Mouse (Mus musculus) layer of hippocampus, adult 9-10 months (tissue): Measurements from ENCODE around the gene Nek7.

Source experiments
- DNase-seq: peaks from one replicate; pipeline ENCODE4 v3.0.0; 2022; ENCODE audit warnings: low spot score

The Nek7 gene

DNA sequence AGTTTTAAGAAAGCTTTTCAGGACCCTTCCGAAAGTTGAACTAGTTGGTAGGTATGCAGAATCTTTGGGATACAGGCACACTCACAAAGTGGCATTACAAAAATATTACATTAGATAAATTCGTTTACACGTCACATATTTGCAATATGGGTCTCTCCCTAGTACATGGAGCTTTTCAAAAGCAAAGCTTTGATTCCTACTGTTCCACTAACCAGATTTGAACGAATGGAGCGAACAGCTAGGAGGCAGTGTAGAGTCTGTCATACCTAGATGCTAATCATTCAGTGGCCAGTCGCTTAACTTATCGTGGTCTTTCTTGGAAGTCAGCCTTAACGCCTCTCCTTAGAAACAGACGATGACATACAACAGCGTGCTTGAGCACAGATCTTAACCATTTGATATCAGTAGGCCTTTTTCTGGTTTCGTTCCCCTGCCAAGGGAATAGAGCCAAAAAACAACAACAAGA lies at the start of gene Nek7:
Gene Nek7, minus strand, starts transcription at position 146 of the 466 bp plus-strand sequence.
- DNase-seq = peak; percentile 42

DNA sequence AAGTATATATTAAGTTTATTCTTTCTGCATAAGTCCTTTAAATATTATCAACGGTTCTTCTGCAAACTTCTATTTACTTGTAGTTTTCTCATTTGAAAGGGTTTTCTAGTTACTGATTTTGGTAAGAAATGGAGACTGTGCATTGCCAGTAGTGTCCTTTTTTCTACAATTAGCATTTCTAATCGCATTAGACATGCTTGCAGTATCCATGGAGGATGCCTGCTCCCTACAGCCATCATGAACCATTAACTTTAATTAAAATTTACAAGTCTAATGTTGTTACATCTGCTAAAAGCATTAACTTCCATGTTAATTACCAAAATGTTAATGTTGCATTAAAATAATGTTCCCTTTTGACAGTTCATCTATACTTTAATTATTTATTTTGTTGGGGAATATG lies 42.4 kb upstream of the Nek7 start:
- DNase-seq = no peak

DNA sequence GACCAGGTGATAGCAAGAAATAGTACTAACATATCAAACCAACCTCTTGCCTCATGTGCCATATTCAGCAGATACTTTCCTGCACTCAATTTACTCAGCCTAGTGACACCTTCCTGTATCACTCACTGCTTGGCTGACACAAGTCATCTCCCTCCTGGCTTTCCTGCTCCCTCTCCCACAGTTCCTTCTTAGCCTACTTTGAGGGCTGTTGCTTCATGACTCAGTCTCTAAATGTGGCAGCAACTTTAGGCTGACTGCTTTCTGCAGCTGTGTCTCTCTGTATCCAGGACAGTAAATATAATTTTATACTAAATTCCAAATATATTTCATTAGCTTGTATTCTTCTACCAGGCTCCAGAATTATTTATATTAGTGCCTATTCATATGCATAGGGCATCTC lies 34.3 kb upstream of the Nek7 start:
- no peak for DNase-seq

DNA sequence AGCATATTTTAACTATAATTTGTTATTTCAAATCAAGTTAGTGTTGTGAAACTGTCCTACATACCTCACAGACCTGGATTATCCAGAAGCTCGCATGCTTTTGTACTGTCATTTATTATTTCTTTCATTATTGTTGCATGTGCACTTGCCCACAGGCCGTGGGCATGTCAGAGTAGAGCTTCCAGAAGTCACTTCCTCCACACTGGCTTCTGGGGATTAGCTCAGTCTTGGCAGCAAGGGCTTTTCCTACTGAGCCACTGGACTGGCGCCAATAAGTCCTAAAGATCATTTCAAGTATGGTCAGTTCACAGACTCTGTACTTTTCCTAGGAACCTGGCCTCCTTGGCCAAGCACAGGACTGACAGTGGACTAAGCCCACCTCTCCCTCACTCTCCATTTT lies 25.1 kb upstream of the Nek7 start:
- DNase-seq = no peak

DNA sequence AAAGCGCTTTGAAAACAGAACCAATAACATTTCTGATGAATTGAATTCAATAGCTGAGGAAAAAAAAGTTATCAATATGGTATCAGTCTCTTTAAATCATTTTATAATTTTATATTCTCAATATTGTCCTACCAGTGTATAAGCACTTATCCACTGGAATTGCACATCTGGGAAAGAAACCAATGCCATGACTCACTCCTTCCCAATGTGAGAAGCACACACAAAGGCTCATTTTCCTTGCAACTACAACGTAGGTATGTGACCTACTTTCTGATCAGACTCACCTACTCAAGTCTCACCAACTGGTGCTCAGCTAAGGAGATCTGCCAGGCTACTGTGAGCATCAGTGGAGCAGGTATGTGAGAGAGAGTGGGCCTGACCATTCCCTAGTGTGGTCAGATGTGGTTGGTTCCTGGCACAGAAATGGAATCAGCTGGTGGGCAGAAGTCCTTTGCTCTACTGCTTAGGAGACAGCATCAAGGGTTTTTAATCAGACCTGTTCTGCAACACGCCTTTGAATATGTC lies 23.4 kb upstream of the Nek7 start:
- DNase-seq = no peak

DNA sequence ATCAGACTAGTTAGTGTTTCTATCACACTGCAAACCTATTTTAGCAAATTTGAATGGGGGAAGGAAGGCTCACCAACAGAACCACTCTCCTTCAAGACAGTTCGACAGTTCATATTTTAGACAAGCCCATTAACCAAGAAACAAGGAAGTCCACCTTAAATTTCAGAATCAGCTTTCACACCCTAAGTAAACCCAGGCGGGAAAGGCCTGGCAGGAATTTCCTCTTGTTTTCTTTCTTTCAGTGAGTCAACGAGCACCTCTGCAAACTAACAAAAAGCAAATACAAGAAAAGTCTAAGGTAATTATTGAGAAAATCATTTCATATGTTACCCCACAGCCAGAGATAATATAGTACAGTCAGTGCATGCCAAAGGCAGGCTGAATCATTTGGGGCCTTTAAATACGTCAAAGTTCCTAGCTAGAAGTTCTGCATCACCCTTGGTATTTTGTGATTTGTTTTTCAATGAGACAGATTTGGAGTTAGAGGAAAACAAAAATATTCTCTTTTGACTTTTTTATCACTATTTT lies 21.1 kb upstream of the Nek7 start:
- no peak for DNase-seq

DNA sequence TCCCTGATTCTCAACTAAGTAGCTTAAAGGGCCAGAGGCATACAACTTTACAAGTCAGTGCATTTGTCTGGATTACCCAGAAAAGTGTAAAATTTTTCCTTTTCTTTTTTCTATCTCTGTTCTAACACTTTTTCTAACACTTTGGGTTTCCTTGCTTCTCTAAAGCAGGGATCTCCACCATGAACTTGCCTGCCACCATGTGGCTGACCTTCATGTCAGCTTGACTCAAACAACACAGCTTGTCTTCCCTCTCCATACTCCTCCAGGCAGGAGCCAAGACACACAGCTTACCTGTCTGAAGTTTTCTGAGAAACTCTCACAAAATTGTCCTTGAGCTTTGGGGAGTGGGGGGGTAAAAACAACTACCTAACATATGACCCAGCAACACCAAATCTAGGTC lies 17.9 kb upstream of the Nek7 start:
- DNase-seq = no peak

DNA sequence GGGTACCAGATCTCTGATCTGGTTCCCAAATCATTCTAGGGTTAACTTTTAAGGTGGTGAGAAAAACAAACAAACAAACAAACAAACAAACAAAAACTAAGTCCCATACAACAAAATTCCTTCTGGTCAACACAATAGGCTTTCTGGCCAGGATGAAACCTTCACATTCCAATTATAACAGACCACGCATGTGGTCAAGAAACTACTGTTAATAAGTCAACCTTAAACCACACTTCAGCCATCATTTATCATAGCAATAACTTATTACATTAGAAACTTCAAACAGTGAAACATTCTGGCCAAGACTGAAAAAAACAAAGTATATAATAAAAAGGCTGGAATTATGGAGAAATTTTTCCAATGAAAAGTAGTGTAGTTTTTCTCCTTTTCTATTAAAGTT lies 14.6 kb upstream of the Nek7 start:
- no peak for DNase-seq

DNA sequence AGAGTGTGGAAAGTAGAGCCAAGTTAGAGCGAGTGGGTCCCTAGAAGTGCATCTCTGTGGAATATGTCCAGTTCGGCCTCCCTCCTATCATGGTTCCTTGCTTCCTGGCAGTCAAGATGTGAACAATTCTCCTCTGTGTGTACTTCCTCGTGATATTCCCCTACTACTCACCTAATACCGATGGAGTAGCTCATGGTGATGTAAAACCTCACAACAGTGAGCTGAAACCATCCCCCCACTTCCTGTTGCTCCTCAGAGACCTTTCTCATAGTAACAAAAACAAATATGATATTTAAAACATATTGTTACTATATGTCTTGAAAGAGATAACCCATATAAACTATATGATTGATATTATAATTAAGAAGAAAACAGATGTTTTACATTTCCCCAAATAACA lies 9.0 kb upstream of the Nek7 start:
- DNase-seq = no peak

DNA sequence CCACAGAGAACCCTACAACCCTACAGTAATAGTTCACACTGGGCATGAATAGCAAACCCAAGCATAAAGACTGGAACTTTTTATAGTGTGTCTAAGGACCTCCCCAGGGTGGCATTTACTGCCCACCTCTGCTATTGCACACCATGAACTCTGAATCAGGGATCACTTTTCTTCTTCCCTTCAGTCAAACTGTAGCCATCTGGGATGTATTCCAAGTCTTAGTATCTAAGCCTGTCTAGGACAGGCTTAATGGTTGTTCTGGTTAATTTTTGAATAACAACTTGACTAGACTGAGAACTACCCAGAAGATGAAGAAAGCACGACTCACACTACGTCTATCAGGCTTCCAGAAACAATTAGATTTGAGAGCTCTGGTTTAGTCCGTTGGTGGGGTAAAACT lies 8.5 kb upstream of the Nek7 start:
- DNase-seq = no peak

DNA sequence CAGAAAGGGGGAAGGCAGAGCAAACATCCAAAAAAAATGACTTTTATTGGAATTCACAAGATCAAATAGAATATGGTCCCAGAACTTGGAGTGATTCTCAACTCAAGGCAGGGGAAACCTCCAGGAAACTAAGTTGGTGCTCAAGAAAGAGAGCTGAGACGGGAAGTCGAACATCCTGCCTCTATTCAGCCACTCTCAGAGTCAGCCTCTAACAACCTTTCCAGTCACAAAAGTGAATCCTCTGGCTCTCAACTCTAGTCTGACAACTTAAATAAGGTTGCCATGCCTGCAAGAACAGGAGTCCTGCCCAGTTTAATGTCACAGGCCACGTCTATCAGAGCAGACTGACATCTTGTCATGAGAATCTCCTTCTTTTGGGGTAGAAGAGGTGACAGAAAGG lies 7.9 kb upstream of the Nek7 start:
- no peak for DNase-seq

DNA sequence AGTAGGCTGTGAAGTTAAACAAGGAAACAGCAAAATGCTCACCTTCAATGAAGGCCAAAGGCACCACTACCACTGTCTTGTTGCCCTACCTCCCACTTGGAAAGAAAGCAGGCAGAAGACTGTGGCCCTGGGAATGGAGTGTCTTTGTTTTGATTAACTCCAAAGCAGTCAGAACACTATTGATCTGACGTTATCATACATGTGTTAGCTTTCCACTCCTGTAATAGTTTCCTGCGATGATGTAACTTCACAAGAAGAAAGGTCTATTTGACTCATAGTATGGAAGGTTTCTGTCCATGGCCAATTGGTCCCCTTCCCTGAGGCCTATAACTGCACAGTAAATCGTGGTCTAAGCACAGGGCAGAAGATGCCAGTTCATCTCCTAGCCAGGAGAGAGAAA lies 6.3 kb upstream of the Nek7 start:
- no peak for DNase-seq

DNA sequence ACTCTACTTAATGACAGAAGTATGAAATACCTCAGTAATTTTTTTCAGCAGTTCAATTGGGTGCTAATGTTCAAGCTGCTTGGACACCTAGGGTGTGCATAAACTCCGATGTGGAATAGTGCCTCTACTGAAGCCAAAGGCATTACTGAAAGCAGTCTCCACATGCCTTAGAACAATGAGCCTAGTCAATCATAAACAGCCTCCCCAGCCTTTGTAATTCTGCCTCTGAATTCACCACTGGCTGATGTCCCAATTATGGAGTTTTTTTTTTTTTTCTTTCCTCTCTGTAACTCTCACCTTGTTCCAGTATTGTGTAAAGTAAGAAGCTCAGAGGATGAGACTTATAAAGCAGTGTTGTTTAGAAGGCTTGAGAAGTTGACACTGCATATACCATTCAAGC lies 3.9 kb upstream of the Nek7 start:
- no peak for DNase-seq

DNA sequence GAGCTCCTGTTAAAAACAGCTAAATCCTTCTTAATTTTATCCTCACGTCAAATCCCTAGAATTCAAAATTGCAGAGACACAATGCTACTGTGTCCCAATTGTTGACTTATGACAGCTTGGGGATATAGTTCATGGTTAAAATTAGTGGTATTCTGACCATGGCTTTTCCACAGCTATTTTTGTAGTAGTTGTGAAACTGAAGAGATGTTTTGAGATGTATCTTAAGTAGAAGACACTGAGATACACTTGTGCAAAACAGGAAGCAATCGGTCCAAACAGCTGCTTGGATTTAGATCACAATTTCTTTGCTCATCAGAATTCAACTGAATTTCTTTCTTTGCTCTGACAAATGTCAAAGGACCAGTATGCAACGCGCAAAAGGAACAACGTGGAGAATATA lies 2.9 kb upstream of the Nek7 start:
- DNase-seq = no peak

DNA sequence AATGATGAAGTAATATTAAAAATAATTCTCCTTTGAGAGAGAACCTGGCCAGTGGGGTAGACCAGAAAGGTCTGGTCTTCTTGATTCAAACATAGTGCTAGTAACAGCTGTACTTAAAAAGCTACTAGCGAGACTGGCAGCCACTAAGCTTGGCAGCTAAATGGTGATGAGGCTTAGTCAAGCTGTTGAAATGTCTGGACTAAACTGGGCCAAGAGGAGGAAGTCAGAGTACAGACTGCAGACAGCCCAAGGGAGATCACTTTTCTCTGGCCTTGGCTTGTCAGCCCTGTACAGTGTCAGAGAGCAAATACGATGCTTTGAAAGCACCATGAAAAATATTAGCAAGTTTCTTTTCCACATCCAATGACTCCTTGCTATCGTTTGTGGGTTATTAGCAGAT lies 2.5 kb upstream of the Nek7 start:
- DNase-seq = no peak

DNA sequence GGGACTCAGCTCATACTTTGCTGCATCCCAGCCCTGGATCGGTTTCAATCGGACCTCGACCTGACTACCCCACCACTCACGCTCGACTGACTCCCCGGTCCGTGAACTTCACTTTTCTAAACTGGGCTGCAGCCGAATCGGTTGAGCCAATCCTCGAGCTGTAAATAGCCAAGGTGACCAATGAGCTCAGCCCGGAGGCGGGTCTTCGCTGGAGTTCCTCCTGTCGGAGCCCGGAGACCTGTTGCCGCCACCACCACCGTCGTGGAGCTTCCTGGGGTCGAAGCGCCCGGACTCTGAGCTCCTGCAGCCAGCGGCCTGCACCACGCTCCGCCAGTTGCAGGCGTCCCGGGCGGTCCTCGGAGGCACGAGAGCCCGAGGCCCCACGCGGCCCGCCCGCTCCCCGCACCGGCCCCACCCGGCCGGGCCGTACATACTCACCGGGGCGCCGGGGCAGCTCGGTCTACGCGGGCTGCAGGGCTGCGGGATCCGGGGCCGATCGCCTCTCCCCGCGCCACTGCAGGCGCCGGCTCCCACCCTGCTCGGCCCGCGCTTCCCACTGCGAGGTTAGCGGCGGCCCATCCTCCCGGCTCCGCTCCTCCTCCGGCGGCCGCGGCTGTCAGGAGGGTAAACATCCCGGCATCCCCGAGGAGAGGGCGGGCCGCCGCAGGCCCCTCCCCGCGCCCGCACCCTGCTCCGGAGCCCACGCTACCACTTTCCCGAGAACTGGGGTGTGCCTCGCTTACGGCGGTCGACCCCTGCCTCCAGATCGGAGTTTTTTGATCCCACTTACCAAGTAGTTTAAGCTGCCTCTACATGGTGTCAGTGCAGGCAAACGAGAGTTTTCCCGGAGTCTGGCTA lies 598 bp downstream of the Nek7 start:
- peak; percentile 94 for DNase-seq

DNA sequence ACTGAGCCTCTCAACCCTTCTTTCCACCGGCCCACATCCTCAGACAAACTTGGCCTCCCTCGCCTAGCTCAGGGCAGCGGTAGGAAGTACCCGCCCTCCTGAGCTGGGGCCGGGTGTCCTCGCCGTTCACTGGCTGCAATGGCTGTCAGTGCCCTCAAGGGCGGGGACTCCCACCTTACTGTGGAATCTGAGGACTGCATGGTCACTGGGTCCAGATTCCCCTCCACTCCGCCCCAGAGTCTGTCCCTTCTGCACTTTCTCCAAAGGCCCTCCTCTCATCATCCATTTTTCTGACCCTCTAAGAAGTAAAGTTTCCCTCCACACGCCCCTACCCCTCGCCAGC lies 2.0 kb downstream of the Nek7 start:
- peak; percentile 49 for DNase-seq

DNA sequence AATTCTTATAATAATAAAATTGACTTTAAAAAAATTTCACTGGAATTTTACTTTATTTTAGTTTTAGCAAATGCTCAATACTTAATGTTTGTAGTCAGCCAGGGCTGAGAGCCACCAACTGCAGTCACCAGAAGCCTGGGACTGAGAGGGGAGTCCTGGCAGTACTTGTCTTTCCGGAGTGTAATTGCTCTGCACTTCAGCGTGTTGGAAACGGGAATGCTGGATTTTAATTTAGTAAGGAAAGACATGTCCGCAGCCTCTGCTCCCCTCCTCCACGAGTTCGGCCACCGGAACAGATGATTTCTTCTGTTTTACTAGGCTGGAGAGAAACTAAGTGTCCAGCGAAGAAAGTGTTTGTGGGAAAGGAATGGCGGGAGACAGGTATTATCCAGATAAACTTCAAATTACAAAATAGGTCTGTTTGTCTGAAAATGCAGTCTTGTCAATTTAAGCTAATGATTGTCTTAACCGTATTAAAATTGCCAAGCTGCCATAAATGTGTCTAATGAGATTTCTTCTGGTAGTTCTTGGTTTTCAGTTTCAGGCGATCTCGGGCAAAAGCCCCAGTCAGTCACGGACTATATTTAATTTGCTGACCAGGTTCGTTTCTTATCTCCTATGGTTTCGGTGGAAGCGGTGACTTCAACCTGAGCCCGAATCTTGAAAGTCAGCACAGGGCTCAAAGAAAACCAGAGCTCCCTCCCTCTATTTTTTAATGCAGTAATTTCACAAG lies 2.5 kb downstream of the Nek7 start:
- DNase-seq = no peak

DNA sequence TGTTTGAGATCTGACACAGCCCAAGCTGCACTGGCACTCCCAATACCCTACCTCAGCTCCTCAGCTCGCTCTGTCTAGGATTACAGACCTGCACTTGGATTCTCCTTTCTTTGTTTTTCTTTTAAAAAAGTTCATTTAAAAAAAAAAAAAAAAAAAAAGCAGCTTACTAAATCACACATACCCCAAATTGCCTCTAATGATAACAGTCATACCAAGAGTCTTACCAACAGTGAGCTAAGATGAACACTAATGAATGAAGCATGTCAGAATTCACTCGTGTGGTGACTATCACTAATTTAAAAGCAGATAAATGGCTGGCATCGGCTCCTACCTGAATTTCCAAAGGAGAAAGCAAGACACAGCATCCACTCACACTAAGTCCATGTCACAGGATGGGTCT lies 4.6 kb downstream of the Nek7 start:
- no peak for DNase-seq

DNA sequence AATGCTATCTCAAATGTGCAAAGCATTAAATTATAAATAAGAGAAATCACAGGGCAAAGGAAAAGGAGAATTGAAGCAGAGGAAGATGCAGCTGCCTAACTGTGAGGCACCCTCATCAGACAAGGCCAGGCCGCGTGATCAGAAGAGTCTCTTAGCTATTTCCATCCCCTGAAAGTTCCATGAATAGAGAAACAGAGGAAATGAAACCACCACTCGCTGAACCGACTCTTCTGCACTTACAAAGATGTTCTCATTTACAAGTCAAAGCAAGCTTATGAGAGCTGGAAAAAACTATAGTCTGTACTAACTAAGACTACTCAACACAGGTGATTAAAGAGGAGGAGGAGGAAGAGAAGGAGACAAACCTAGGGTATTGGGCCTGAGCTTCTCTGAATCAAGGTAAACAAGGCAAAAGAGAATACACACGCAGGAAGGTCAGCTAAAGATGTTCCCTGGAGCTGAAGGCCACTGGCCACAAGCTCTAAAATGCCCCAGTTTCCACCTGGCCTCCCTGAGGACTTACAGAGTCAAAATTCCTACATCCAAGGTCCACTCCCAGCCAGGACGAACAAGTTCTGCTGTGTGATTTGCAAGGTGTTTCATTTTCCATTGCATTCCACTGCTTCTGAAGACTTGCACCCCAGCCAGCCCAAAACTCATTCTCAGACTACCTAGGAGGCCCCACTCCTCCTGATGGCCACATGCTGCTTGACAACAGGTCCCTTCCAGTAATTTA lies 5.2 kb downstream of the Nek7 start:
- no peak for DNase-seq

DNA sequence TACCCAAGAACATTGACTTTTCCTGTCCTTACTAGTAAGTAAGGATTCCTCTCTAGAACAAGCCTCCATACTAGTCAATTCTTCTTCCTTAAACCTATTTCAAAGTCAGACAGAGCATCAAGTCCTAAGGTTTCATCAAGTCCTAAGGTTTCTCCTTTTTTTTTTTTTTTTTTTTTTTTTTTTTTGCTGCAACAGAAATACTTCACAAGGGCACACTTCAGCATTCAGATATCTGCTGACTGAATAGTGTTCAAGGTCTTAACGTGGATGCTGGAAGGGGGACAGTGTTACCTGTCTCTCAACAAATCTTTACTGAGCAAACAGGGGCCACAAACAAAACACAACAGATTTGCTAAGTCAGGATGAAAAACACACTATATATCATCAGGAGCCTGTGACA lies 7.8 kb downstream of the Nek7 start:
- no peak for DNase-seq

DNA sequence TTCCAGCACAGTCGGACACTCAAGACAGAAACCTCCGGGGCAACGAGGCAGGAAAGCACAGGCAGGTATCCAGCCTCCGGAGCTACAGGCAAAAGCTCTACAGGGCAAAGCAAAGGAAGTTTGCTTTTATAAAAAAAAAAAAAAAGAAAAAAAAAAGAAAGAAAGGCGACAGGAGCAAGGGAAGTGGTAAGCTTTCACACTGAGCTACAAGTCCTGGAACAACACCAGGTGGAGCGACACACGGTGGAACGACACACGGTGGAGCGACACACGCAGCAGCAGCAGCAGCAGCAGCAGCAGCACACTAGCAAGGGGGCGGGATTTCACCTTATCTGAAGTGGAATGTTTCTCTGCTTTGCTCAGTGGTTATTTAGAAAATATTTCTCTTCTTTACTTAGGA lies 10.8 kb downstream of the Nek7 start:
- DNase-seq = no peak

DNA sequence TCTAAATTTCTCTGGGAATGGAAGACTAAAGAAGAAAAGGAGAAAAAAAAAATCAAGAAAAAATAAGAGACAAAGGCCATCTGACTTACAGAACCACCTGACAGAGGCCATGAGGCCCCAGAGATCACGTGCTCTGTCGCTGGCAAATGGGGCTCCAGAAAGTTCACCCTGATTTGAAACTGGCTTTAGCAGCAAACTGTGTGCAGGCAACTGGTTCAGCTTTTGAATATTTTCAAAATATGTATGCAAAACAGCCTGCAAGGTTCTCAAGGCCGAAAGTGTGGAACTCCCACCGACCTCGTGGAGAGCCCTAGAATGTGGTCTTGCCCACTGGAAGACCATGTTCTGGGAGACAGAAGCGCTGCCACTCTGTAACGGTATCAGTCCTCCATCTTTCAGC lies 11.6 kb downstream of the Nek7 start:
- DNase-seq = no peak
